Mouse (Mus musculus): ENCODE data around the gene Fgfr2. TPM values are rescaled to one million over a fixed set of nuclear protein-coding genes. Genes with fewer than 3 reads are reported as not detected.

Fgfr2 gene
- polyA plus RNA-seq, 1 experiment from 2014 or later, result 123 TPM

GRCm38 (mm10) chr7:130114436-130114835 lies 3008.7 kb downstream of the Fgfr2 start:
- H3K4me2 ChIP-seq (replicated peaks), result no peak overlapping the region
- H3K36me3 ChIP-seq, result no peaks in the 10 kb centered on the region
- H3K9me3 ChIP-seq, result no peaks in the 10 kb centered on the region
- H3K4me1 ChIP-seq, result peaks cover 22% of the 10 kb centered on the region
- H3K27ac ChIP-seq, result no peak overlapping the region
- WGBS, result 80% methylated on average over 4 of the region's 4 CpGs
- H3K4me3 ChIP-seq, result no peak overlapping the region
- no peaks in the 10 kb centered on the region for H3K27me3 ChIP-seq
- no peak overlapping the region for H3K9ac ChIP-seq
- no peak for ATAC-seq (ENCODE audit: low FRiP score, low read depth)

Small RNAs within 50 kb of the gene (microRNA-seq; reads per million reads assigned to microRNA genes)
- not detected for gene Mir7061

Other genes starting within 250 kb of the Fgfr2 start
- 14.9 and 15.7 TPM in 2 replicates for gene Zranb1, start 192.2 kb downstream of the Fgfr2 start, polyA plus RNA-seq (2015; fragmentation: Nextera tagmentation; extraction: Ambion mirVana)
- gene Ctbp2, start 1.0 kb upstream of the Fgfr2 start, polyA plus RNA-seq (2015; fragmentation: Nextera tagmentation; extraction: Ambion mirVana), result 74.0 and 75.0 TPM in 2 replicates